Comparison of ENCODE assay signal across 12 mouse cellular contexts in the genomic region with DNA sequence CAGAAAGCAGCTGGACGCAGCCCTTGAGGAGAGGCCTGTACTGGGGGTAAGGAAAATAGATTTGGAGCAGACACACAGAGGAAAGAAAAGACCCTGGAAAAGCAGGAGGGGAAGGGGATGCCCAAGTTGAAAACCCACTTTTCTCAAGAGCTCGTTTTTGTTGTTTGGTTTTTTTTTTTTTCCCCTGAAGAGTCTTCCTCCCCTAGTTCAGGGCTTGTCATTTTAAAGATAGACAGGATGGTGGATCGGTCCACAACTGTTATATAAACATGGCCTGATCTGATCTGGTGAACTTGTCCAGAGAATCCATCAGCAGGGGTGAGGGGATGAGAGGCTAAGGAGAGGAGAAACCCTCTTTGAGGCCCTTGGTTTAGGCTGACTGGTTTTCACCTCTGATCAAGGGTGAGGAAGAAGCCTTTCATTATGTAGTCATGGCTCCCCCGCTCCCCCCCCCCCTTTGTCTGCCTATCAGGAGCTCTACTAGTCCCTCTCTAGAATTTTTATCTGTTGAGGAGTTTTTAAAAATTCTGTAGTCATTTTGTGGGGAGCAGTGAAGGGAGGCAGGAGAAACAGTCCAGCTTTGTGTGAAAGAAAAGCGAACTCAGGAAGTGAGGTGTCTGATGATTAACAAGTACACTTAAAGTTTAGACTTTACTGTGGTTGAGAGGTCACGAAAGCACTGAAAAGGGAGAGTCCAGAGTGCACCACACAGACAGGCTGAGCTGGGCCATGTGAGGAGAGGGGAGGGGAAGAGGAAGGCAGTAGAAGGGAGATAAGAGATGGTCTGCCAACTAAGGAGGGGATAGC. TPM values are rescaled to one million over a fixed set of nuclear protein-coding genes. Genes with fewer than 3 reads are reported as not detected.
DNase-seq lines count a peak whose midpoint lies in the region; ATAC-seq and TF ChIP-seq lines count a peak whose summit lies in the region.
"Had no signal": no experiment of that assay in that cellular context is flagged by ENCODE, and none has a peak within 500 bp of the region (broad histone marks: within the 10 kb centered on the region; RNA-seq: fewer than 3 reads in every experiment).

No protein-coding gene starts in this region.

- no peaks in the 10 kb centered on the region for H3K9me3 ChIP-seq in heart, embryonic 11.5 days (replicated peaks; ENCODE audit: control insufficient read depth, low read length)
- no peaks in the 10 kb centered on the region; the same call in 1 of the 2 replicates for H3K9me3 ChIP-seq in kidney, embryonic 15.5 days (replicated peaks)
- no peaks in the 10 kb centered on the region for H3K9me3 ChIP-seq in midbrain, postnatal 0 days (ENCODE audit: low read length)
- H3K9me3 ChIP-seq: midbrain, embryonic 10.5 days had no signal

- no peak overlapping the region for H3K4me3 ChIP-seq in heart, embryonic 11.5 days (ENCODE audit: low read depth, low read length)
- H3K4me3 ChIP-seq in kidney, embryonic 15.5 days (replicated peaks): no peak overlapping the region
- no peak overlapping the region for H3K4me3 ChIP-seq in midbrain, postnatal 0 days (ENCODE audit: low read depth, low read length)
- H3K4me3 ChIP-seq: midbrain, embryonic 10.5 days had no signal

- DNase-seq in heart, adult 9 months (ENCODE audit: low spot score in 2 of 2): no peak
- no peak for DNase-seq in testis, postnatal 14 days (ENCODE audit: low spot score)
- DNase-seq in midbrain, postnatal 0 days (ENCODE audit: low spot score): no peak
- DNase-seq in c-Kit-positive CD71-positive TER-119-positive erythroid progenitor cells, embryonic 14.5 days (ENCODE audit: low spot score): no peak
- DNase-seq: right cerebral cortex, postnatal 4 days had no signal

- no peak overlapping the region for H3K4me2 ChIP-seq in heart, embryonic 11.5 days
- no peak overlapping the region for H3K4me2 ChIP-seq in kidney, embryonic 15.5 days
- H3K4me2 ChIP-seq in midbrain, postnatal 0 days (ENCODE audit: low read depth, low read length, poor library complexity, severe bottlenecking): no peak overlapping the region

- 53% methylated on average over 6 of the region's 6 CpGs for WGBS in heart, embryonic 11.5 days (ENCODE audit: insufficient replicate concordance)
- 25% methylated on average over 6 of the region's 6 CpGs for WGBS in kidney, embryonic 15.5 days
- 79% methylated on average over 6 of the region's 6 CpGs for WGBS in midbrain, postnatal 0 days

- no peak for TF ChIP-seq CTCF in midbrain, postnatal 0 days (IDR thresholded peaks at IDR 0.05)

- H3K27ac ChIP-seq in heart, embryonic 11.5 days (ENCODE audit: low read depth, low read length): peak overlapping the region; percentile 23; the same call in 1 of the 2 replicates
- H3K27ac ChIP-seq in kidney, embryonic 15.5 days: peak overlapping the region; percentile 90
- H3K27ac ChIP-seq in midbrain, postnatal 0 days (ENCODE audit: low read depth, low read length): no peak overlapping the region
- H3K27ac ChIP-seq: midbrain, embryonic 10.5 days had no signal

- H3K27me3 ChIP-seq in heart, embryonic 11.5 days (ENCODE audit: control insufficient read depth, insufficient read depth, low read length): no peaks in the 10 kb centered on the region
- no peaks in the 10 kb centered on the region for H3K27me3 ChIP-seq in kidney, embryonic 15.5 days
- H3K27me3 ChIP-seq in midbrain, postnatal 0 days (ENCODE audit: insufficient read depth, low read length): no peaks in the 10 kb centered on the region

- peaks cover 23% of the 10 kb centered on the region for H3K4me1 ChIP-seq in heart, embryonic 11.5 days (ENCODE audit: control insufficient read depth, insufficient read depth, low read length)
- peaks cover 52% of the 10 kb centered on the region for H3K4me1 ChIP-seq in kidney, embryonic 15.5 days
- H3K4me1 ChIP-seq in midbrain, postnatal 0 days (ENCODE audit: insufficient read depth, low read length): no peaks in the 10 kb centered on the region

- no peak for ATAC-seq in heart, embryonic 11.5 days (replicated peaks; ENCODE audit: insufficient number of reproducible peaks, low FRiP score, low TSS enrichment)
- peak; percentile 88 for ATAC-seq in common myeloid progenitor, adult 5-6 weeks (replicated peaks; ENCODE audit: low read depth, poor library complexity, severe bottlenecking)
- ATAC-seq in kidney, embryonic 15.5 days (replicated peaks; ENCODE audit: low FRiP score): peak; percentile 88
- ATAC-seq in monocyte, adult 5-6 weeks (replicated peaks; ENCODE audit: insufficient number of reproducible peaks, low FRiP score, low TSS enrichment, poor library complexity, severe bottlenecking): peak; percentile 47; the same call in 1 of the 2 replicates
- ATAC-seq in midbrain, postnatal 0 days (ENCODE audit: low FRiP score): no peak

- peaks cover 8% of the 10 kb centered on the region for H3K36me3 ChIP-seq in heart, embryonic 11.5 days (ENCODE audit: control insufficient read depth, insufficient read depth, low read length)
- H3K36me3 ChIP-seq in kidney, embryonic 15.5 days: peaks cover 27% of the 10 kb centered on the region
- H3K36me3 ChIP-seq in midbrain, postnatal 0 days (ENCODE audit: insufficient read depth, low read length): no peaks in the 10 kb centered on the region

- no peak overlapping the region for H3K9ac ChIP-seq in heart, embryonic 11.5 days (ENCODE audit: low read depth, low read length)
- no peak overlapping the region for H3K9ac ChIP-seq in kidney, embryonic 15.5 days
- no peak overlapping the region for H3K9ac ChIP-seq in midbrain, postnatal 0 days (replicated peaks; ENCODE audit: low read length, poor library complexity, severe bottlenecking)

RNA-seq across cellular contexts. Expression of a gene that starts 1.2 kb away (rescaled TPM):
- polyA plus RNA-seq in heart, embryonic 11.5 days (2014; fragmentation: Nextera tagmentation; extraction: Ambion mirVana): 3.4 and 5.1 TPM in 2 replicates
- 0.78 TPM in 1 of 2 replicates, not detected in the other for total RNA-seq in common myeloid progenitor, adult 5-6 weeks (2017)
- 29.0 and 29.2 TPM in 2 replicates for polyA plus RNA-seq in kidney, embryonic 15.5 days (2015; fragmentation: Nextera tagmentation; extraction: Ambion mirVana)
- 0.39 TPM in 1 of 3 replicates, not detected in the others for total RNA-seq in monocyte, adult 5-6 weeks (2017)
- 1.9 TPM in 2 replicates for total RNA-seq in midbrain, postnatal 0 days (2014; rRNA removed)
- 1.5 and 1.8 TPM in 2 replicates for polyA plus RNA-seq in midbrain, postnatal 0 days (2015; fragmentation: Nextera tagmentation; extraction: Ambion mirVana)

RNA-seq across cellular contexts. Expression of a gene that starts 24.6 kb away (rescaled TPM):
- 40.1 and 41.2 TPM in 2 replicates for polyA plus RNA-seq in heart, embryonic 11.5 days (2014; fragmentation: Nextera tagmentation; extraction: Ambion mirVana)
- total RNA-seq in common myeloid progenitor, adult 5-6 weeks (2017): 35.0 and 68.7 TPM in 2 replicates
- 74.6 and 78.2 TPM in 2 replicates for polyA plus RNA-seq in kidney, embryonic 15.5 days (2015; fragmentation: Nextera tagmentation; extraction: Ambion mirVana)
- 29.5 to 34.6 TPM (median 32.6 TPM) in 3 replicates for total RNA-seq in monocyte, adult 5-6 weeks (2017)
- total RNA-seq in midbrain, postnatal 0 days (2014; rRNA removed): 6.3 and 6.6 TPM in 2 replicates
- polyA plus RNA-seq in midbrain, postnatal 0 days (2015; fragmentation: Nextera tagmentation; extraction: Ambion mirVana): 6.7 and 8.5 TPM in 2 replicates

RNA-seq across cellular contexts. Expression of a gene that starts 35.0 kb away (rescaled TPM):
- not detected in 2 replicates for polyA plus RNA-seq in heart, embryonic 11.5 days (2014; fragmentation: Nextera tagmentation; extraction: Ambion mirVana)
- total RNA-seq in common myeloid progenitor, adult 5-6 weeks (2017): not detected in 2 replicates
- polyA plus RNA-seq in kidney, embryonic 15.5 days (2015; fragmentation: Nextera tagmentation; extraction: Ambion mirVana): not detected in 2 replicates
- total RNA-seq in monocyte, adult 5-6 weeks (2017): 1.6 TPM in 1 of 3 replicates, not detected in the others
- total RNA-seq in midbrain, postnatal 0 days (2014; rRNA removed): not detected in 2 replicates
- polyA plus RNA-seq in midbrain, postnatal 0 days (2015; fragmentation: Nextera tagmentation; extraction: Ambion mirVana): not detected in 2 replicates
- total RNA-seq: layer of hippocampus, adult 18-20 months had no signal
- polyA plus RNA-seq: forebrain, embryonic 11.5 days; midbrain, embryonic 10.5 days had no signal

Comparison
In these comparisons a context has a peak if more than half of its experiments do, and no peak if none do; other contexts are left out.
1. ATAC-seq: peak in common myeloid progenitor, adult 5-6 weeks (single experiment), kidney, embryonic 15.5 days (single experiment) and monocyte, adult 5-6 weeks (single experiment); none in heart, embryonic 11.5 days (single experiment) and midbrain, postnatal 0 days (single experiment).